Mouse (Mus musculus) spleen, adult 2 months (tissue): ENCODE results near the gene Ces5a.

Experiments used
- CTCF ChIP-seq: fragments of 200-500 bp; IDR thresholded peaks from 2 replicates; pipeline ENCODE4 v1.5.1; 2011; ENCODE audit warnings: mild to moderate bottlenecking, inconsistent platforms; ENCODE audit not compliant: insufficient read depth, insufficient read length, insufficient replicate concordance; ENCODE audit errors: extremely low read depth
- POLR2A ChIP-seq: fragments of 200-500 bp; IDR thresholded peaks from 2 replicates; pipeline ENCODE4 v1.6.1; 2011; ENCODE audit warnings: low read depth, low read length, inconsistent platforms

GRCm38 (mm10) chr8:93454258-93454877 lies 81.3 kb downstream of the Ces5a start:
- TF ChIP-seq CTCF (no peak), POLR2A (no peak)
